Mouse (Mus musculus) inflammation-experienced regulatory T-cells, adult 6 months (primary cell): ENCODE measurements around the gene Slc22a15. TPM values are rescaled to one million over a fixed set of nuclear protein-coding genes. Genes with fewer than 3 reads are reported as not detected.

ENCODE experiments used
- ATAC-seq: one replicate; pipeline ENCODE4 v1.8.0; 2017
- polyA plus RNA-seq, 3 experiments: library from polyadenylated mRNA; unstranded; fragments of 100-300 nt; shearing (Covaris generic); gene quantifications; one replicate each; pipeline ENCODE4 v1.2.1; 2017

Slc22a15 gene
- 10 to 100 TPM; 10.2 to 18.0 (median 11.1) TPM for polyA plus RNA-seq

- ATAC-seq, result peak; percentile 64
Observed at GRCm38 (mm10) chr3:101923843-101924740, at the start of gene Slc22a15. Gene Slc22a15, minus strand, starts transcription at chr3:101924453.

- no peak for ATAC-seq
Observed at GRCm38 (mm10) chr3:101966825-101967558, 42.7 kb upstream of the Slc22a15 start.

GRCm38 (mm10) chr3:101964352-101964751 lies 40.1 kb upstream of the Slc22a15 start:
- ATAC-seq, result no peak

- ATAC-seq, result no peak
Observed at GRCm38 (mm10) chr3:101963501-101963900, 39.2 kb upstream of the Slc22a15 start.

GRCm38 (mm10) chr3:101961146-101961835 lies 37.0 kb upstream of the Slc22a15 start:
- ATAC-seq, result no peak

GRCm38 (mm10) chr3:101958047-101958446 lies 33.8 kb upstream of the Slc22a15 start:
- ATAC-seq, result no peak

- no peak for ATAC-seq
Observed at GRCm38 (mm10) chr3:101953506-101953905, 29.3 kb upstream of the Slc22a15 start.

GRCm38 (mm10) chr3:101952577-101952976 lies 28.3 kb upstream of the Slc22a15 start:
- ATAC-seq, result no peak

- peak; percentile 87 for ATAC-seq
Observed at GRCm38 (mm10) chr3:101948572-101948971, 24.3 kb upstream of the Slc22a15 start.

- no peak for ATAC-seq
Observed at GRCm38 (mm10) chr3:101947250-101947649, 23.0 kb upstream of the Slc22a15 start.

GRCm38 (mm10) chr3:101945257-101945656 lies 21.0 kb upstream of the Slc22a15 start:
- no peak for ATAC-seq

- no peak for ATAC-seq
Observed at GRCm38 (mm10) chr3:101940418-101940817, 16.2 kb upstream of the Slc22a15 start.

- no peak for ATAC-seq
Observed at GRCm38 (mm10) chr3:101939865-101940264, 15.6 kb upstream of the Slc22a15 start.

GRCm38 (mm10) chr3:101939152-101939551 lies 14.9 kb upstream of the Slc22a15 start:
- ATAC-seq, result no peak

- no peak for ATAC-seq
Observed at GRCm38 (mm10) chr3:101936369-101936768, 12.1 kb upstream of the Slc22a15 start.

GRCm38 (mm10) chr3:101933820-101934219 lies 9.6 kb upstream of the Slc22a15 start:
- ATAC-seq, result no peak

- peak; percentile 44 for ATAC-seq
Observed at GRCm38 (mm10) chr3:101929105-101929876, 5.0 kb upstream of the Slc22a15 start.

- ATAC-seq, result no peak
Observed at GRCm38 (mm10) chr3:101926636-101927035, 2.4 kb upstream of the Slc22a15 start.

- no peak for ATAC-seq
Observed at GRCm38 (mm10) chr3:101925663-101926062, 1.4 kb upstream of the Slc22a15 start.

- no peak for ATAC-seq
Observed at GRCm38 (mm10) chr3:101922366-101922765, 1.9 kb downstream of the Slc22a15 start.

- no peak for ATAC-seq
Observed at GRCm38 (mm10) chr3:101918526-101918925, 5.7 kb downstream of the Slc22a15 start.

- ATAC-seq, result peak; percentile 66
Observed at GRCm38 (mm10) chr3:101917665-101918064, 6.6 kb downstream of the Slc22a15 start.
